Mouse (Mus musculus): ENCODE results near the gene Hnrnpa1.

The Hnrnpa1 gene

GRCm38 (mm10) chr15:103240160-103241028 is at the start of gene Hnrnpa1:
Hnrnpa1 (plus strand) TSS chr15:103240432.
- peak; percentile 94 to 96 for DNase-seq (ENCODE audit: inconsistent age in 2 of 2, low spot score in 1 of 2)

- peak in 1 of 2 experiments; percentile 82 for DNase-seq (ENCODE audit: inconsistent age in 2 of 2, low spot score in 1 of 2)
These were observed 49.4 kb upstream of the Hnrnpa1 start for GRCm38 (mm10) chr15:103190531-103191462.

DNA sequence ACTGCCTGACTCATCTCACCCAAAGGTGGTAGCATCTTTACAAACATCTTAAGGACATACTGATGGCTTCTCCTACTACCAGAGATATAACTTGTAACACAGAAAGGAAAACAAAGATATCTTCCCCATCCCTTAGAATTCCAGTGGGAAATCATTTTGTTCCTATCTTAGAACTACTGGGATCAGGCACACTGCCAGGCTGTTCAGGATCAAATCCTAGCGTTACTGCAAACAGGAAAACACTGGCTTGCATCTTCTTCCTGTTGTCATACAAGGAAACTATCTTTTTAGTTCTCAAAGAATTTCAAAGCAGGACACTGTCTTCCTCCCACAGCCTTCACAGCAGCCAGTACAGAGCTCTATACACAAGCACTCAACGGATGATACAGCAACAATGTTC is 46.6 kb upstream of the Hnrnpa1 start:
- DNase-seq (ENCODE audit: inconsistent age in 2 of 2, low spot score in 1 of 2), result peak in 1 of 2 experiments; percentile 62

DNA sequence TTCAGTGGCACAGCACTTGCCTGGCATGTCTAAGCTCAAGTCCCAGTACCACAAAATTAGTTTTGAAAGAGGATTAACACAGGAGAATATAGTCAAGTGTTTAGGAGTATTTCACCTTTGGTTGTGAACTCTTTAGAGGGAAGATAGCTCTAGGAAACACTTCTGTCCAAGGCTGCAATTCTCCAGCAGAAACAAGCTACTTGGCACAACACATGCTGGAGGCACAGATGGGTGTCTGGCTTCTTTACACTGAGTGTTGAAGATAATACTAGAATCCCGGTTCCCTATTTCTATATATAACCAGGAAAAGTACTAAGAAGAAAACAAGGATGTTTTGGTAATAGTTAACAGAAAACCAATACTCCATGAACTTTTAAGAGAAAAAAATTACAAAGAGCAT is 43.4 kb upstream of the Hnrnpa1 start:
- no peak for DNase-seq (ENCODE audit: inconsistent age in 2 of 2, low spot score in 1 of 2)

DNA sequence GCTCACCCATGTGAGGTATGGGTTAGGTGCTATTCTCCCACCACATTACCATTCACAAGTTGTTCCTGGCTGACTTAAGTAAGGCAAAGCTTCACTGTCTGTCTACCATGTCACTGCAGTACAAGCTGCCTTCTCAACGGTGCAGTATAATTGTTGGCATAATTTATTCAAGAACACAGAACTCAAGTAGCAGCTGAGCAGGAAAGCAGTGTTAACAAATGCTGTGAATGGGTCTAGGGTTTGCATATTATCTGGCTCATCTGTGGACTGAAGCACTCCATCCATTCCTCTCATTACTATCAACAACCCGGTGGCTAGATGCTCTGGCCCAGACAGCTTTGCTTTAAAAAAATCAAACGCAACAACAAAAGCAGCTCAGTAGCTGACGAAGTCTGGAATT is 42.4 kb upstream of the Hnrnpa1 start:
- DNase-seq (ENCODE audit: inconsistent age in 2 of 2, low spot score in 1 of 2), result no peak

- no peak for DNase-seq (ENCODE audit: inconsistent age in 2 of 2, low spot score in 1 of 2)
These were observed 38.0 kb upstream of the Hnrnpa1 start for GRCm38 (mm10) chr15:103202088-103202793.

DNA sequence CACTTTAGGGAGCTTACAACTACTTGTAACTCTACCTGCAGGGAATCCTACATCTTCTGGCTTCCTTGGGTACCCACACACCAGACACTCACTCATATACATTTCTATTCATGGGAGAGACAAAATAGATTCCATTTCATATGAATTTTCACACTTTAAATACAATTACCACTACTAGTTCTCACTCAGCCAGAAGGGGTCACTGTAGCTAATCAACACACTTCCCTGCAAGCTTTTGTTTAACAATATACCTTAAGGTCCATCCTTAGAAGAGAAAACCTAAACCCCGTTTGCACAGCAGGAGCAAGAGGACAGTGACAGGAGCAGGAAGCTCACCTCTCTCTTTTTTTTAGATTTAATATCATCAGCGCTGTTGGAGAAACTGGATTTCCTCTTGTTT is 35.1 kb upstream of the Hnrnpa1 start:
- no peak for DNase-seq (ENCODE audit: inconsistent age in 2 of 2, low spot score in 1 of 2)

GRCm38 (mm10) chr15:103214149-103214548 is 26.1 kb upstream of the Hnrnpa1 start:
- peak in 1 of 2 experiments; percentile 52 for DNase-seq (ENCODE audit: inconsistent age in 2 of 2, low spot score in 1 of 2)

DNA sequence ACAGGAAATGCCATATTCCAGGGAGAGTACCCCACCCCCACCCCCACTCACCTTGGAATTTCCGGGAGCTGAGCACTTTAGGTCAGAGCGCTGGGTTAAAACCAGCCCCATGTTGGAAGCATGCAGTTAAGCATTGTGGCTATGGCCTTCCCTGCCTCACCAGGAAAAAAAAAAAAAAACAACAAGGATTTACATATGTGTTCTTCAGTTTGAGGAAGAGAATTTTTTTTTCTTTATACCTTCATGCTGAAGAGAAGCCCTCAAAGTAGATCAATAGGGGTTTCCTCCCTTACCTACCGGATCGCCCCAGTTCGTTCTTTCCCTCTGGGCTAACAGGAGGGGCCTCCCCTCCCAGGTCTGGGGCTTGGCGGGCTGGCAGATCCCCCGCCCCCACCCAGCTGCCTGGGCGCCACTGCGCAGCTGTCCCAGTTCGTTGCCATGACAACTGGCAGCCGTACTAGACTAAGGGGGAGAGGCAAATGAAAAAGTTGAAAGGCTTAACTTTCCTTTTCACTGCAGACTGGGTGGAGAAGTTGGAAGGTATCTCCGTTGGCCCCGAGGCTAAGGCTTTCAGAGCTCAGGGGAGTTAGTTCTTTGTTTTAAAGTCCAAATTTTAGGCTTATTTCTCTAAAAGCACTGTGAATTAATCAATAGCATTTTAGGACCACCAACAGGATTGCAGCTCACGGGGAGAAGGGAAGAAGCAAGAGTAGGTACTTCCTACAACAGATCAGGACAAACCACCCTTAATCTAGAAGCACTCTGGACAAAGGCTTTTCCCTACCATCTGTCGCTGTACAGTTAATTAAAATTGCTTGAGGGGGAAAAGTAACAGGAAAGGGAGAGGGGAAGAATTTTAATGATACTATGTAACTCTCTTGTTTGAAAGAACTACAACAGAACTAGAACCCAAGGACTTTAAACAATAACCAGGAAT is 25.0 kb upstream of the Hnrnpa1 start:
- DNase-seq (ENCODE audit: inconsistent age in 2 of 2, low spot score in 1 of 2), result peak; percentile 89 to 95

- no peak for DNase-seq (ENCODE audit: inconsistent age in 2 of 2, low spot score in 1 of 2)
These were observed 24.2 kb upstream of the Hnrnpa1 start for GRCm38 (mm10) chr15:103216052-103216451.

- peak; percentile 84 to 95 for DNase-seq (ENCODE audit: inconsistent age in 2 of 2, low spot score in 1 of 2)
These were observed 19.4 kb upstream of the Hnrnpa1 start for GRCm38 (mm10) chr15:103220785-103221184.

- DNase-seq (ENCODE audit: inconsistent age in 2 of 2, low spot score in 1 of 2), result peak; percentile 46 to 75
These were observed 18.8 kb upstream of the Hnrnpa1 start for GRCm38 (mm10) chr15:103221386-103221785.

GRCm38 (mm10) chr15:103224161-103224560 is 16.1 kb upstream of the Hnrnpa1 start:
- DNase-seq (ENCODE audit: inconsistent age in 2 of 2, low spot score in 1 of 2), result no peak

DNA sequence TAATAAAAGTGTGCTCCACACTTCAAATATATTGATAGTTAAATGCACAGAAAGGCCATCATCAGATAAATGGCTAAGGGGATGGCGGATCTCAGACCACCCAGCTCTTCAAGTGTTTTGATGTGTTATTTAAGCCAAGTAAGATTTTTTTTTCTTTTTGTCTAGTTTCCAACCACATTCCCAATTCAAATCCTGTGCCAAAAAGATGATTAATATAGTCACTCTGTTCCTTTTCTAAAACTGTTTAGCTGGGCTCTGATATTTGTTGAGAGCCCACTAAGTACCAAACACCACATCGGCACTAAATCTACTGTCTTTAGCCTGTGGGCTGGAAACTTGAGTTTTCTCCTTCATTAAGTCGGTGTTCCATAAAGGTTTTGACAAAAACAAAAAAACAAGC is 13.2 kb upstream of the Hnrnpa1 start:
- no peak for DNase-seq (ENCODE audit: inconsistent age in 2 of 2, low spot score in 1 of 2)

DNA sequence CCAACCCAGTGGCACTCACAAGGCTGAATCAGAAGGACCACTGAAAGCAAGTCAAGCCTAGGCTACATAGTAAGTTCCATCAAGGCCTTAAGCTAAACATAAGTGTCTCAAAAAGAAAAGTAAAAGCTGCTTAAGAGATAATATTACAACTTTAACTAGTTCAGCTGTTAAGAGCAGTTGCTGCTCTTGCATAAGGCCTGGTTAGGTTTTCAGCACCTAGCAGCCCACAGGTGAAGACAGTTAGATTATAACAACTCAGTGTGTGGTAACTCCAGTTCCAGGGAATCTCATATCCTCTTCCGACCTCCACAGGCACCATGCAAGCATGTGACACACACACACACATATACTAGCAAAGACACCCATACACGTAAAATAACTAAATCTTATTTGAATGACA is 12.7 kb upstream of the Hnrnpa1 start:
- no peak for DNase-seq (ENCODE audit: inconsistent age in 2 of 2, low spot score in 1 of 2)

GRCm38 (mm10) chr15:103228904-103229303 is 11.3 kb upstream of the Hnrnpa1 start:
- no peak for DNase-seq (ENCODE audit: inconsistent age in 2 of 2, low spot score in 1 of 2)

DNA sequence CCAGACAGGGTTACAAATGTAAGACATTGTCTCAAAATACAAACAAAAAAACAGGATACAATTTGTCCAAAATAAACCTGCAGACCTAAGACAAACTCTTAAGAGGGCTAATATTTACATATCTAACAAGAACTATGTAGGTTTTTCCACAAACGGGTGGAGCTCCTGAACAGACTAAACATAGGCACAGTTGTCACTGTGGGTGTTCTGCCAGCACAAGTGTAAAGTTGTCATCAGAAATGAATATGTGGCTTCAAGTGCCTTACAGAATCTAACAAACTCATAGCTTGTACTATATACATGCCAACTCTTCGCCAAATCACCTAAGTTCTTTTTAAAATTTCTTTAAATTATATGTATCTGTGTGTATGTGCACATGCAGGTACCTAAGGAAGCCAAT is 7.1 kb upstream of the Hnrnpa1 start:
- DNase-seq (ENCODE audit: inconsistent age in 2 of 2, low spot score in 1 of 2), result no peak

GRCm38 (mm10) chr15:103237295-103237694 is 2.9 kb upstream of the Hnrnpa1 start:
- DNase-seq (ENCODE audit: inconsistent age in 2 of 2, low spot score in 1 of 2), result no peak

- peak; percentile 93 to 96 for DNase-seq (ENCODE audit: inconsistent age in 2 of 2, low spot score in 1 of 2)
These were observed 1.0 kb upstream of the Hnrnpa1 start for GRCm38 (mm10) chr15:103239130-103239684.

Measured in adrenal gland, adult (tissue).